In the genomic region with DNA sequence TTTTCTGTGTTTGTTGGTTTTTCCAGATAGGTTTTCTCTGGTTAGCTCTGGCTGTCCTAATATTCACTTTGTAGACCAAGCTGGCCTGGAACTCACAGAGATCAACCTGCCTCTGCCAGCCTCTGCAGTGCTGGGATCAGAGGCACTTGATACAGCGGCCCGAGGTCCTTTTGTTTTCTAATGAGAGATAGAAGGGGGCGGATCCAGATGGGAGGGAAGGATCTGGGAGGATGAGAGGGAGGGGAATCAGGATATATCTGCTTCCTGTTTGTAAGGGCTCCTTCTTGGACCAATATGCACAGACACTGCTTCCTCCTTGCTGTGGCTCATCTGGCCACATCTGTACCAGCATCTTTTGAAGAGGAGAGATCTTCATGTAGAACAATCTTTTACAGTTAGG, we compare ENCODE assay signal across 26 mouse cellular contexts. TPM values are rescaled to one million over a fixed set of nuclear protein-coding genes. Genes with fewer than 3 reads are reported as not detected.
A peak's percentile ranks its signal among the peaks of the same experiment; 100 is the strongest.
DNase-seq lines count a peak whose midpoint lies in the region; ATAC-seq and TF ChIP-seq lines count a peak whose summit lies in the region.
"Had no signal": no experiment of that assay in that cellular context is flagged by ENCODE, and none has a peak within 500 bp of the region (broad histone marks: within the 10 kb centered on the region; RNA-seq: fewer than 3 reads in every experiment).

No protein-coding gene starts in this region.

- no peaks in the 10 kb centered on the region for H3K36me3 ChIP-seq in midbrain, postnatal 0 days (ENCODE audit: insufficient read depth, low read length)
- H3K36me3 ChIP-seq: G1E had no signal

- no peak for ATAC-seq in midbrain, postnatal 0 days (ENCODE audit: low FRiP score)
- ATAC-seq in granulocyte monocyte progenitor cell, adult 5-6 weeks (replicated peaks; ENCODE audit: poor library complexity, severe bottlenecking): no peak
- ATAC-seq: activated CD4-positive, CD25-positive, alpha-beta regulatory T cell, adult 4 months; CD4-positive, CD25-positive, alpha-beta regulatory T cell, adult 4 months; Patski had no signal

- H3K9ac ChIP-seq in midbrain, postnatal 0 days (replicated peaks; ENCODE audit: low read length, poor library complexity, severe bottlenecking): no peak overlapping the region

- no peaks in the 10 kb centered on the region for H3K4me1 ChIP-seq in midbrain, postnatal 0 days (ENCODE audit: insufficient read depth, low read length)

- H3K9me3 ChIP-seq in midbrain, postnatal 0 days (ENCODE audit: low read length): no peaks in the 10 kb centered on the region
- H3K9me3 ChIP-seq: G1E had no signal

- 69% methylated on average over 3 of the region's 3 CpGs for WGBS in midbrain, postnatal 0 days

- no peak overlapping the region for H3K4me2 ChIP-seq in midbrain, postnatal 0 days (ENCODE audit: low read depth, low read length, poor library complexity, severe bottlenecking)

- no peak overlapping the region for H3K27ac ChIP-seq in midbrain, postnatal 0 days (ENCODE audit: low read depth, low read length)

- H3K4me3 ChIP-seq in midbrain, postnatal 0 days (ENCODE audit: low read depth, low read length): no peak overlapping the region

- TF ChIP-seq CTCF in midbrain, postnatal 0 days (IDR thresholded peaks at IDR 0.05): no peak

- H3K27me3 ChIP-seq in midbrain, postnatal 0 days (ENCODE audit: insufficient read depth, low read length): no peaks in the 10 kb centered on the region
- H3K27me3 ChIP-seq: CH12.LX had no signal

- DNase-seq in ES-CJ7 (ENCODE audit: low read depth, low spot score) (peak; percentile 40), R1 (ENCODE audit: low read depth, low spot score) (peak; percentile 67), ZHBTc4 (ENCODE audit: low read depth, low spot score) (peak; percentile 58)
- no peak for DNase-seq in midbrain, postnatal 0 days (ENCODE audit: low spot score)
- no peak for DNase-seq in embryo, embryonic 11 days
- DNase-seq: adrenal gland, adult 2 months; adrenal gland, adult 8-10 months; adrenal gland, postnatal 10 days; adrenal gland, postnatal 14 days; adrenal gland, postnatal 25 days; adrenal gland, postnatal 36 days; B cell, adult 2 months; cerebellum, adult 11 months; cerebellum, adult 11-12 months; cerebellum, adult 18-20 months; cerebellum, adult 2 months; cerebellum, adult 8-10 months; cerebellum, adult 9-10 months had no signal

RNA-seq across cellular contexts. Expression of a gene that starts 31.0 kb away (rescaled TPM):
- total RNA-seq in midbrain, postnatal 0 days (2014; rRNA removed): 0.16 and 1.1 TPM in 2 replicates
- polyA plus RNA-seq in midbrain, postnatal 0 days (2015; fragmentation: Nextera tagmentation; extraction: Ambion mirVana): 1.1 and 1.9 TPM in 2 replicates
- not detected in 2 replicates for total RNA-seq in granulocyte monocyte progenitor cell, adult 5-6 weeks (2014; fragmentation: Nextera tagmentation)
- total RNA-seq in granulocyte monocyte progenitor cell, adult 5-6 weeks (2017): not detected in 2 replicates
- total RNA-seq: adrenal gland, postnatal 25 days; CH12.LX had no signal
- polyA plus RNA-seq: activated CD4-positive, CD25-positive, alpha-beta regulatory T cell, adult 4 months; G1E had no signal

RNA-seq across cellular contexts. Expression of a gene that starts 48.5 kb away (rescaled TPM):
- 34.6 and 42.3 TPM in 2 replicates for total RNA-seq in midbrain, postnatal 0 days (2014; rRNA removed)
- polyA plus RNA-seq in midbrain, postnatal 0 days (2015; fragmentation: Nextera tagmentation; extraction: Ambion mirVana): 3.8 and 4.1 TPM in 2 replicates
- total RNA-seq in granulocyte monocyte progenitor cell, adult 5-6 weeks (2014; fragmentation: Nextera tagmentation): not detected in 2 replicates
- total RNA-seq in granulocyte monocyte progenitor cell, adult 5-6 weeks (2017): not detected in 2 replicates
- total RNA-seq: CH12.LX, MEL had no signal
- polyA plus RNA-seq: activated CD4-positive, CD25-positive, alpha-beta regulatory T cell, adult 4 months; C2C12; CD4-positive, CD25-positive, alpha-beta regulatory T cell, adult 4 months; G1E had no signal

Comparison
In these comparisons a context has a peak if more than half of its experiments do, and no peak if none do; other contexts are left out.
1. DNase-seq: peak in ES-CJ7 (single experiment), R1 (single experiment) and ZHBTc4 (single experiment); none in midbrain, postnatal 0 days (single experiment) and embryo, embryonic 11 days (single experiment).
2. RNA of a gene that starts 48.5 kb away (total RNA-seq): 34.6 to 42.3 TPM in midbrain, postnatal 0 days; not detected in granulocyte monocyte progenitor cell, adult 5-6 weeks; every median in the first group is over 10 times any median in the second.